Mouse (Mus musculus): Measurements from ENCODE around the gene Arf3. TPM values are rescaled to one million over a fixed set of nuclear protein-coding genes. Genes with fewer than 3 reads are reported as not detected.

Gene Arf3
- total and polyA plus RNA-seq, 2 experiments from 2014 or later, result 17.3 to 27.6 TPM

DNA sequence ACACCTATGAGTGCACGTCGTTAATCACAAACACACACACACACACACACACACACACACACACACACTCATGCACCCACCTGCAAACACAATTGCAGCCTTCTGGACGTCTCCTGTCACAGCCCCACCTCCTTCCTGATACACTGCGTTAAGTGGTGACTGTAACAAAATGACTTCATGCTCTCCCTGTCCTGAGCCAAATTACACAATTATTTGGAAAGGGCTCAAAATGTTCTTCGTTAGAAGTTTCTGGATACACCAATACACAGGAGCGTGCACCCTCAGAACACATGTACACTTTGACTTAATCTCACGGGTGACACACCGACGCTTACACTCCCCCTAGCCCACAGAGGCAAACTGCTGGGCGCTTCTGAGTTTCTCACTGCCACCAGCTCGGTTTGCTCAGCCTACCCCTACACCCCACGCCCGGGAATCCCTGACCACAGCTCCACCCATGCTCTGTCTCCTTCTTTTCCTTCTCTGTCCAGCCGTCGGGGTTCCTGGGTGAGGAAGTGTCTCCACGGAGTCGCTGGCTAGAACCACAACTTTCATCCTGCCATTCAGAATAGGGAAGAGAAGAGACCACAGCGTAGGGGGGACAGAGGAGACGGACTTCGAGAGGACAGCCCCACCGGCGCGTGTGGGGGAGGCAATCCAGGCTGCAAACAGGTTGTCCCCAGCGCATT lies 26.1 kb upstream of the Arf3 start:
- no peak overlapping the region for H3K9ac ChIP-seq (replicated peaks; ENCODE audit: low read depth, low read length)
- peaks cover 16% of the 10 kb centered on the region for H3K4me1 ChIP-seq (ENCODE audit: control insufficient read depth, insufficient read depth)
- H3K27ac ChIP-seq (ENCODE audit: low read depth), result no peak overlapping the region
- no peak for DNase-seq (ENCODE audit: low spot score)
- H3K9me3 ChIP-seq (replicated peaks; ENCODE audit: control insufficient read depth, low read length), result no peaks in the 10 kb centered on the region
- WGBS, result 12% methylated on average over 24 of the region's 24 CpGs
- H3K4me2 ChIP-seq (ENCODE audit: low read depth, low read length), result peak overlapping the region; percentile 5; the same call in 1 of the 2 replicates
- no peak for ATAC-seq (ENCODE audit: insufficient read depth, low read depth)
- H3K4me3 ChIP-seq (ENCODE audit: low read depth, low read length), result peak overlapping the region; percentile 12
- H3K36me3 ChIP-seq (replicated peaks; ENCODE audit: control insufficient read depth, insufficient read depth, low read length), result no peaks in the 10 kb centered on the region
- H3K27me3 ChIP-seq (ENCODE audit: control insufficient read depth, insufficient read depth, low read length), result peaks cover 74% of the 10 kb centered on the region
- TF ChIP-seq CTCF (IDR thresholded peaks at IDR 0.05; ENCODE audit: low read depth), result no peak
- no peak for TF ChIP-seq EP300 (IDR thresholded peaks at IDR 0.05; ENCODE audit: low read depth)

DNA sequence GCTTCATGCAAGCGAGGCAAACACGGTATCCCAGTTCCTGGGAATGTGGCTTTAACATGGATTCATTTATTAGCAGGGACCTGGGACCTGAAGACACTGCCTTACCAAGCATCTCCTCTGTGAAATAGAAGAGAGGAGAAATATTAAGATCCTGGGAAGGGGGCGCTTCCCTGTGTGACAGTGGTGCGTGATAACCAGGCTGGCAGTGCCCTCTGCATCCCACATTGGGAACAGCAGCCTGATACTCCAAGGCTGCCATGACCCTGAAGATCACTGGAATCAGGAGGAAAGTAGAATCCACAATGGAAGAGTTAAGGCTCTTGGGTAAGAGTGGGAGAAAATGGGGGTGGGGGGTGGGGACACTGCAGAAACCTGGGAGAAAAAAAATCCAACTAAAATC lies 24.9 kb upstream of the Arf3 start:
- Histone ChIP-seq H3K4me1 (ENCODE audit: control insufficient read depth, insufficient read depth) (peaks cover 16% of the 10 kb centered on the region), H3K4me2 (ENCODE audit: low read depth, low read length) (no peak overlapping the region), H3K4me3 (ENCODE audit: low read depth, low read length) (no peak overlapping the region), H3K27me3 (ENCODE audit: control insufficient read depth, insufficient read depth, low read length) (peaks cover 62% of the 10 kb centered on the region), H3K36me3 (replicated peaks; ENCODE audit: control insufficient read depth, insufficient read depth, low read length) (no peaks in the 10 kb centered on the region), H3K27ac (ENCODE audit: low read depth) (no peak overlapping the region), H3K9me3 (replicated peaks; ENCODE audit: control insufficient read depth, low read length) (no peaks in the 10 kb centered on the region), H3K9ac (replicated peaks; ENCODE audit: low read depth, low read length) (no peak overlapping the region)
- ATAC-seq (ENCODE audit: insufficient read depth, low read depth), result no peak
- DNase-seq (ENCODE audit: low spot score), result no peak
- TF ChIP-seq CTCF (IDR thresholded peaks at IDR 0.05; ENCODE audit: low read depth), result peak; percentile 61
- no peak for TF ChIP-seq EP300 (IDR thresholded peaks at IDR 0.05; ENCODE audit: low read depth)
- WGBS, result 33% methylated on average over 4 of the region's 4 CpGs

DNA sequence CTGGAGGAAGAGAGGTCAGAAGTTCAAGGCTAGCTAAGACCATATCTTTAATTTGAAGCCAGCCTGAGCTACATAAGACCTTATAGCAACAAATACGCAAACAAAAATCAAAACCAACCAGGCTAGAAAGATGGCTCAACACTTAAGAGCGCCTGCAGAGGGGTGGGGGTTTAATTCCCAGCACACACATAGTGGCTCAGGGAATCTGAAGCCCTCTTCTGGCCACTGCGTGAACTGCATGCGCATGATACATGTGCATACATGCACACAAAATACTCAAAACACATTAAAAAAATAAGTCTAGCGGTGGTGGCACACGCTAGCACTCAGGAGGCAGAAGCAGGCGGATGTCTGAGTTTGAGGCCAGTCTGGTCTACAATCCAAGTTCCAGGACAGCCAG lies 22.7 kb upstream of the Arf3 start:
- 38% methylated on average over 7 of the region's 7 CpGs for WGBS
- no peak overlapping the region for H3K9ac ChIP-seq (replicated peaks; ENCODE audit: low read depth, low read length)
- no peaks in the 10 kb centered on the region for H3K36me3 ChIP-seq (replicated peaks; ENCODE audit: control insufficient read depth, insufficient read depth, low read length)
- peaks cover 6% of the 10 kb centered on the region; the same call in 1 of the 2 replicates for H3K4me1 ChIP-seq (ENCODE audit: control insufficient read depth, insufficient read depth)
- DNase-seq (ENCODE audit: low spot score), result no peak
- no peaks in the 10 kb centered on the region for H3K9me3 ChIP-seq (replicated peaks; ENCODE audit: control insufficient read depth, low read length)
- H3K4me3 ChIP-seq (ENCODE audit: low read depth, low read length), result no peak overlapping the region
- no peak overlapping the region for H3K4me2 ChIP-seq (ENCODE audit: low read depth, low read length)
- H3K27me3 ChIP-seq (ENCODE audit: control insufficient read depth, insufficient read depth, low read length), result peaks cover 56% of the 10 kb centered on the region
- H3K27ac ChIP-seq (ENCODE audit: low read depth), result no peak overlapping the region
- no peak for ATAC-seq (ENCODE audit: insufficient read depth, low read depth)
- TF ChIP-seq CTCF (IDR thresholded peaks at IDR 0.05; ENCODE audit: low read depth) (peak; percentile 26), EP300 (IDR thresholded peaks at IDR 0.05; ENCODE audit: low read depth) (no peak)

DNA sequence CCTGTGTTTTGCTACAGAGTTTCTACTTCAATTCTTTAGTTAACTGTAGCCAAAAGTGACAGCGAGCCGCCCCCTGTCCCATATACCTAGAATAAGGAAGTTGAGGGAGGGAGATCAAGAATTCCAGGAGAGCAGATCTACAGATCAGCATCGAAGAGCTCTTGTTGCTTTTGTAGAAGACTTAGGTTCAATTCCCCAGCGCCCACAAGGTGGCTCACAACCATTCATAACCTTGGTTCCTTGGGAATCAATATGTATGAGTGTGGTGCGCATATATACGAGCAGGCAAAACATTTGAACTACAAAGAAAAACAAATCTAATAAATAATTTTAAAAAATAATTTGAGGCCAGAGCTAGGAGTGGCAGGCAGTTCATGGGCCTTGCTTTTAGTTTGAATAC lies 18.2 kb upstream of the Arf3 start:
- Histone ChIP-seq H3K4me1 (ENCODE audit: control insufficient read depth, insufficient read depth) (peaks cover 8% of the 10 kb centered on the region), H3K9me3 (replicated peaks; ENCODE audit: control insufficient read depth, low read length) (no peaks in the 10 kb centered on the region), H3K36me3 (replicated peaks; ENCODE audit: control insufficient read depth, insufficient read depth, low read length) (no peaks in the 10 kb centered on the region), H3K4me3 (ENCODE audit: low read depth, low read length) (no peak overlapping the region), H3K9ac (replicated peaks; ENCODE audit: low read depth, low read length) (no peak overlapping the region), H3K27me3 (ENCODE audit: control insufficient read depth, insufficient read depth, low read length) (peaks cover 65% of the 10 kb centered on the region), H3K27ac (ENCODE audit: low read depth) (no peak overlapping the region), H3K4me2 (ENCODE audit: low read depth, low read length) (no peak overlapping the region)
- no peak for ATAC-seq (ENCODE audit: insufficient read depth, low read depth)
- TF ChIP-seq EP300 (IDR thresholded peaks at IDR 0.05; ENCODE audit: low read depth) (no peak), CTCF (IDR thresholded peaks at IDR 0.05; ENCODE audit: low read depth) (no peak)
- DNase-seq (ENCODE audit: low spot score), result no peak
- WGBS, result 33% methylated on average over 6 of the region's 6 CpGs

DNA sequence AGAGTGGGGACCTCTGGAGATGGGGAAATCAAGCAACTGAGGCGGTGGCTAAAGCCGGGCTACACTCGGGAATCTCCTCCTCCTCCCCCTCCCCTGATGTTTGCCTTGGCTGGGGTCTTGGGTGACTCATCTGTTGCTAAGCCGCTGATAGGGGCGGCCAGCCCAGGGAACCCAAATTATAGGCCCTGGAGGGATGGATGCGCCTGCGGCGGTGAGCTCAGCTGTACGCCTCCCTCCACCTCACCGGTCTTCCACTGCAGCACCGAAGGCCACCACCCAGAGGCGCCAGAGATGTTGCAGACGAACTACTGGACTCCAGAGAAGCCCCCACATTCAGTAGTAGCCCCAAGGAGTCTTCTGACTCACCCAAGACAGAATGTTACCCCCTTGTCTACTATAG lies 17.6 kb upstream of the Arf3 start:
- TF ChIP-seq CTCF (IDR thresholded peaks at IDR 0.05; ENCODE audit: low read depth) (no peak), EP300 (IDR thresholded peaks at IDR 0.05; ENCODE audit: low read depth) (no peak)
- ATAC-seq (ENCODE audit: insufficient read depth, low read depth), result peak; percentile 9; the same call in 1 of the 2 replicates
- H3K27ac ChIP-seq (ENCODE audit: low read depth), result no peak overlapping the region
- H3K36me3 ChIP-seq (replicated peaks; ENCODE audit: control insufficient read depth, insufficient read depth, low read length), result no peaks in the 10 kb centered on the region
- H3K4me2 ChIP-seq (ENCODE audit: low read depth, low read length), result no peak overlapping the region
- no peak overlapping the region for H3K9ac ChIP-seq (replicated peaks; ENCODE audit: low read depth, low read length)
- H3K27me3 ChIP-seq (ENCODE audit: control insufficient read depth, insufficient read depth, low read length), result peaks cover 71% of the 10 kb centered on the region
- H3K9me3 ChIP-seq (replicated peaks; ENCODE audit: control insufficient read depth, low read length), result no peaks in the 10 kb centered on the region
- WGBS, result 18% methylated on average over 13 of the region's 13 CpGs
- no peak for DNase-seq (ENCODE audit: low spot score)
- H3K4me3 ChIP-seq (ENCODE audit: low read depth, low read length), result no peak overlapping the region
- peaks cover 8% of the 10 kb centered on the region for H3K4me1 ChIP-seq (ENCODE audit: control insufficient read depth, insufficient read depth)

DNA sequence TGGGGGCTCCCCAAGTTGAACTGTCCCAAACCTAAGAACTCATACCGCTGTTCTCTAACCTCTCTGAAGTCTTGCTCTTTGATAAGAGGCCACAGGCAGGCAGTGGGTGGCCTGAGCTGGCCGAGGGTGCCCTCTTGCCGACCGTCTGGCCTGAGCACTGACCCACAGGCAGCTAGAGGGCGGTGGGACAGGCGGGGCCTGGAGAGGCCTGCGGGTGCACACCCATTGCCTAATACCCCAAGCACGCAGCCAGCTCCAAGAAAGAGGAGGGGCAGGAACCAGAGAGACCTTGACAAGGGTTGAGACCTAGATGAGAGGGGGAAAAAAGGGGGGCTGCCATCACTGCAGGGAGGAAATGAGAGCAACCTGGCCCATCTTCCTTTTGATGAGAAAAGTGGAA lies 17.1 kb upstream of the Arf3 start:
- ATAC-seq (ENCODE audit: insufficient read depth, low read depth) (no peak), DNase-seq (ENCODE audit: low spot score) (no peak)
- H3K36me3 ChIP-seq (replicated peaks; ENCODE audit: control insufficient read depth, insufficient read depth, low read length), result no peaks in the 10 kb centered on the region
- H3K27me3 ChIP-seq (ENCODE audit: control insufficient read depth, insufficient read depth, low read length), result peaks cover 72% of the 10 kb centered on the region
- TF ChIP-seq CTCF (IDR thresholded peaks at IDR 0.05; ENCODE audit: low read depth), result no peak
- TF ChIP-seq EP300 (IDR thresholded peaks at IDR 0.05; ENCODE audit: low read depth), result no peak
- peaks cover 8% of the 10 kb centered on the region for H3K4me1 ChIP-seq (ENCODE audit: control insufficient read depth, insufficient read depth)
- H3K4me3 ChIP-seq (ENCODE audit: low read depth, low read length), result no peak overlapping the region
- WGBS, result 12% methylated on average over 8 of the region's 8 CpGs
- no peaks in the 10 kb centered on the region for H3K9me3 ChIP-seq (replicated peaks; ENCODE audit: control insufficient read depth, low read length)
- no peak overlapping the region for H3K4me2 ChIP-seq (ENCODE audit: low read depth, low read length)
- no peak overlapping the region for H3K27ac ChIP-seq (ENCODE audit: low read depth)
- no peak overlapping the region for H3K9ac ChIP-seq (replicated peaks; ENCODE audit: low read depth, low read length)
